Mouse (Mus musculus) ES-CJ7 (cell line): Measurements from ENCODE around the gene Matn3.

Experiments
- DNase-seq: peaks from one replicate; pipeline ENCODE4 v3.0.0; 2011; ENCODE audit warnings: low read depth, low spot score

The Matn3 gene

GRCm38 (mm10) chr12:8947714-8948464, at the start of gene Matn3:
Gene Matn3 (plus strand): TSS chr12:8947929.
- DNase-seq = peak; percentile 61

DNA sequence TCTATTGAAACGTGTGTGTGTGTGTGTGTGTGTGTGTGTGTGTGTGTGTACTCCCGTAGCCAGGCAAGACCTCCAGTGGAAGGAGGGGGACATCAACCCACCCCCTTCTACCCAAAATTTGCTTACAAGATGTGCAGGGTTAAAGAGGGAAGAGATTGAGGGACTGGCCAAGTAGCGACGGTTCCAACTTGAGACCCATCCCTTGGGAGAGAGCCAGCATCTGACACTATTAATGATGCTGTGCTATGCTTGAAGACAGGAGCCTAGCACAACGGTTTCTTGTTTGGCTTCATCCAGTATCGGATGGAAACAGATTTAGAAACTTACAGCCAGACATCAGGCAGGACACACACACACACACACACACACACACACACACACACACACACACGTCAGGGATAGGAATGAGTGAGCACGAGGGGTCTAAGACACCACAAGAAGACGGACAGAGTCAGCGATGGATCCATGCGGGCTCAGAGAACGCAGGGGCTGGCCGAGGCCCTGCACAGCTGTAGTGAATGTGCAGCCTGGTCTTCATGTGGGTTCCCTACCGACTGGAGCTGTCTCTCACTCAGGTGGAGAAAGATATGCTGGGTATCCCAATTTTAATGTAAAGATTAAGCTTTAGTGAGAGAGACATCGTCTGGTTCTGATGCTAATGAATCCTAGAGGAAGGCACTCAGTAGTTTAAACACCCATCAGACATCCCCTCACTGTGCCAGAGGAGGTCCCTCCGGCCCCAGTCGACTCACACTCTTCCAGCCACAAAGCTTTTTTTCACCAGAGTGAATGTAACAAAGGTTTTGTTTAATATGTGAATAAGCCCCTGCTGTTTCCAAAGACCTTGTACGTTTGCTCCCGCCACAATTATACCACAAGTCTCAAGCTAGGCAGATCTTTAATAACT, 48.6 kb upstream of the Matn3 start:
- DNase-seq = peak; percentile 24

DNA sequence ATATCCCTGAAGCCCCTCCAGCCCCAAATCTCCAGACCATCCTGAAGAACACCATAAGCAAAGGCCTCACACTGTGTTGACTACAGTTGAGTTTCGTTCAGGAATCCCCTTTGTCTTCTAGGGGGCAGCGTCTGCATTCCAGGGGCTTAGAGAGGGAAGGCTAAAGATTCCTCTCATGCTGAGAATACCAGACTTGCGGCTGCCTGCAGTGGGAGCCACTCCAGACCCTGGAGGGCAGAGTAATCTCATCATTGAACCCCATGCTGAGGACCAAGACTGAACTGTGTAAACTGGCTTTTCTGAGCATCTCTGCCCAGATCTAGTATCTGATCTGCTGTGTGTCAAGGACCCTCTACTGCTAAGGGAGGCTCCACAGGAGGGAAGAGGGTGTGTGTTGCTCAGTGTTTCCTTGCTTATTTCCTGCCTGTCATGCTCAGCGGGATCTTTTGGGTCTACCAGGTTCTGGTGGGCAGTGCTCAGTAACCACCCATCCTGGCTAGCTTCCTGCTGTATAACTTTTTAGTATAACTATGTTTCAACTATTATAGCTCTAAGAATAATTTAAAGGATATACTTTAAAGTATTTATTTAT, 47.5 kb upstream of the Matn3 start:
- peak; percentile 40 for DNase-seq

- DNase-seq = no peak
Measured at GRCm38 (mm10) chr12:8900919-8901663, 46.6 kb upstream of the Matn3 start.

DNA sequence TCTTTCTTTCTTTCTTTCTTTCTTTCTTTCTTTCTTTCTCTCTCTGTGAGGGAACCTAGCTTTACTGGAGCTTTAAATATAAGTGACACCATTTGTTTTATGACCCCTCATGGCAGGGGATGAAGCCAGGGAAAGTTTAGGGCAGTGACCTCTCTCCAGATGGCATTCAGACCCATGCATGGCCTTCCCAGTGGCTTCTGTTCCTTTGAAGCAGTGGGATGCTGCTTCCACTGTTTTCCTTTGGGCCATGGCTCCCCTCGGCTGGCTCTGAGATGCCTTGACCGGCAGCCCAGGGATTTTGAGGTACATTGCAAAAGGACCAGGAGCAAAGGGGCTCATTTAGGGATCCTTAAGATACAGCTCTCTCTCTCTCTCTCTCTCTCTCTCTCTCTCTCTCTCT, 45.8 kb upstream of the Matn3 start:
- DNase-seq = no peak

GRCm38 (mm10) chr12:8902479-8902878, 45.2 kb upstream of the Matn3 start:
- DNase-seq = no peak

DNA sequence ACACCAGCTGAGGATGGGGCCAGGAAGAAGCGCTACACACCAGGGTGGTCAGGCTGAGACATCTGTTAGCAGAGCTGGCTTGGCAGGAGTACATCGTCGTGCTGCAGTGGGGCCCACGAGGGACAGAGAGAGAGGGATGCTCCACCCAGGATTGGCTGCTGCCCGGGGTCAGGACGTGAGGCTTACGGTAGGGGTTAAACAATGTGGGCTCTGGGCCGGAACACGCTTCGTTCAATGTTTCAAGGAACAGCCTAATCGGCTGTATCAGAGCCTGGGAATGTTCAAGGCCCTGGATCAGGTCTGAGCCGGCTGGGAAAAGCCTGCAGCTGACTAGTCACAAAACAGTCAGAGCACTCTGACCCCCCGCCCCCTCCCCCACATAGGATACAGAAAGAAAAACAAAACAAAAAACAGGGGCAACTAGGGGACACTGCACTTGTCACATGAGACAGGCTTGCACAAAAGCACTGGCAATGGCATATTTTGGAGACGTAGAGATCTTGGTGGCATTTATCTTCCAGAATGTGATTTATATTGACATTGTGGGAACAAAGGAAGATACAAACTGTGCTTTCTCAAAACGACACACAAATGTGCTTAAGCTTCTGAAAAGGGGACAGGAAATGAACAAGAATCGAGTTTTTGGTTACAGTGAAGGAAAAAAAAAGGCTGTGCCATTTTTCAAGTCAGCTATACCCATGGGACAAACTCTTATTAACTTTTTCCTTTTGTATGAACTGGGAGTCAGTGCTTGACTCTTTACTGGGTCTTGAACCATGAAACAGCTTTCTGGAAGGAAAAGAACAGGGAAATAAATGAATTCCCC, 34.7 kb upstream of the Matn3 start:
- DNase-seq = peak; percentile 56

DNA sequence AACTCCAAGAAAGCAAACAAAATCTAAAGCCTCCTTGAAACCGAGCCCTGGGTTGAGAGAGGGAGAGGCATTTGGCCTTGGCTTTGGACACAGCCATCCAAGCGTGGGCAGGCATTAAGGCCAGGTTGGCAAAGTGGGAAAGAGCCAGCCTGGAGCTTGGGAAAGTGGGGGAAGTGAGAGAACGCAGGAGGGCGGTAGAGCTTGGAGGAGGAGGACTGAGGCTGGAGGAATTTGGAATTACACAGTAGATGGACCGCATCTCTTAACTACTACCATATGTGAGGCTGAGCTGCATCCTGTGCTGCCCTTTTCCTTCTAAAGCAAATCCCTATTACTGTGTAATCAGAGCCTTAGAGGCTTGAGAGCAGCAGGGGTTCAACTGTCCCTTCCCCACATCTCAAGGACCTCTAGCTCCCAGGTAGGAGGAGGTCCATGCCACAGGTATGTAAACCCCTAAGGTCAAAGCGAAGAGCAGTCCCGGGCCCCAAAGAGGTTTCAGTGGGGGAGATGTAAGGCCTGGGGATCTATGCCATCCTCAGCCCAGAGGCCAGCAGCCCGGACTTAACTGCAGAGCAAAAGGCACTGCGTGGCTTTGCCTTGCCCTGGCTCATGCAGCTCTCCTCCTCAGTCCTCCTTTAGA, 33.9 kb upstream of the Matn3 start:
- no peak for DNase-seq

DNA sequence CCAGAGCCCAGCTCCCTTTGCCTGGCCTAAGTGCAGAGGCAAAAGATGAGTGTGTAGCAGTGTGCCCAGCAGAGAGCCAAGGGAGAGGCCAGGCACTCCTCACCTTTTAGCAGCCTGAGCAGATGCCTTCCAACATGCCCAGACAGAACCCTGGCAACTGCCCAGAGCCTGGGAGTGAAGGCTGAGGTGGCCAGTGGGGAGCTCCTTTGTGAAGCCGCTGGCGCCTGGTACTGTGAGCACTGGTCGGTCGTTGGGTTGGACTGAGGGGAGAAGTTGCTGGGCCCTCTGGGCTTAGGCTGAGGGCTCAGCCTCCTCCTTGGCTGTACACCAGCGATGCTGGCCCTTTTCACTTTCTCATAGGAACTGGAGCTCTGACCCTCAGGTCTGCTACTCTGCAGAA, 31.4 kb upstream of the Matn3 start:
- DNase-seq = no peak

GRCm38 (mm10) chr12:8919231-8919630, 28.5 kb upstream of the Matn3 start:
- DNase-seq = no peak

DNA sequence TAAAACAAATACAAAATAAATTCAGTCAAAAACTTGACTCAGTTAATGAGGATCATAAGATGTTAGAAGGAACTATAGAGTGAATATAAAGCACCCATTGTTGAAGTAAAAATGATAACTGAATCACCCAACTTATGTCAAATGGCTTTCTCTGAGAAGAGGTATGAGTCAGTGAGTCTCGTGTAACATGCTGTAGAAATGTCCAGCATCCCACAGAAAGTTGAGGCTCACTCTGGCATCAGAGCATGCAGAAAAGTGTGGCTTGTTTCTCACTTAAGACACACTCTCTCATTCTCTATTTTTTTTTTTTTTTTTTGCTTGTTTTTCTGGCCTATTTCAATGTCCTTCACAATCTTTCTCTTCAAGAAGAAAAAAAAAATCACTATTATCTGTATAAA, 26.7 kb upstream of the Matn3 start:
- DNase-seq = no peak

- peak; percentile 98 for DNase-seq
Measured at GRCm38 (mm10) chr12:8921394-8922368, 26.0 kb upstream of the Matn3 start, which contains the start of gene Laptm4a. Gene Laptm4a (plus strand): TSS chr12:8921664.

GRCm38 (mm10) chr12:8922369-8923124, 25.2 kb upstream of the Matn3 start:
- DNase-seq = no peak

- DNase-seq = no peak
Measured at GRCm38 (mm10) chr12:8923125-8923410, 24.7 kb upstream of the Matn3 start.

GRCm38 (mm10) chr12:8923603-8924002, 24.1 kb upstream of the Matn3 start:
- no peak for DNase-seq

DNA sequence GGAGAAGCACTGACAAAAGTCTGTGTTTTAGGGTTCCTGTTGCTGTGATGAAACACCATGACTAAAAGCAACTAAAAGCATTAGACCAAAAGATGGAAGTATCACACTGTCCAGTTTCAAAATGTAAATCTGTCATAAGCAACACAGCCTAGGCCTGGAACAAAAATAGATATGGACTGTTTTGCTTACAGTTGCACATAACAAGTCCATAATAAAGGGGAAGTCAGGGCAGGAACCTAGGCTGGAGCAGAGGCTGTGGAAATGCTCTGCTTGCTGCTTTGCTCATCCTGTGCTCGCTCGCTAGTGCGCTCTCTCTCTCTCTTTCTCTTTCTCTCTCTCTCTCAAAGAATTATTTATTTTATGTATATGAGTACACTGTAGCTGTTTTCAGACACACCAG, 20.1 kb upstream of the Matn3 start:
- DNase-seq = no peak

GRCm38 (mm10) chr12:8928766-8929165, 19.0 kb upstream of the Matn3 start:
- no peak for DNase-seq

DNA sequence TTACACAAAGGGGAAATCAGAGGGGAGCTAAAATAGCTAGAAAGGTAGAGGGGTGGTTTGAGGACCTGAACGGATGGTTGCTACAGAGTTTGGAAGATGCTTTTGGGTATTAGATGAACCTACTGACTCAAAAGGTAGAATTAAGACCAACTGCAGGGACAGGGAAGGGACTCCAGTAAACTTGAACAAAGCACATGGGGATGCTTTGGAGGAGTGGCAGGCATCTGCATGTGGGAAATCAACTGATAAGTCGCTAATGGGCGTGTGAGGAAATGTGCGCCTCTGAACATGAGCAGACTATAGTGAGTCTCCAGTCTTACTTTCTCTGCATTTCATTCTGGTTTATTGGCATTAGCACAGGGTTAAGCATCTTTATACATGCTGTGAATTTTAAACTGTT, 16.6 kb upstream of the Matn3 start:
- no peak for DNase-seq

DNA sequence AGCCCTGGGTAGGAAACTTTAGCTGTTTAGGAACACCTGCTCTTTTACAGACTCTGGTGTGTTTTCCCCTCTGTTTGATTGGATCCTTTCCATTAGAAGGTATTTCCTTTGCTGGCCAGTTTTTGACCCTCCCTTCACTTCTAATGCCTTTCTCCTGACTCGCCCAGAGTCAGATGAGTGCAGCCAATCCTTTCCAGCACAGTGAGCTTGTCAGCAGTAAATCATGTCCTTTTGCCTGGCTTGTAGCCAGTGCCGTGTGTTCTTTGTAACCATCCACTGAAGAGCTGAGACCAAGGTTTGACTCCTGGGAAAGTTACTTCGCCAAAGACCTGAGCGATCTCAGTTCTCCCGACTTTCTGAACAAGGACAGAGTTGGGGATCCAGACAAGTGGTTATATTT, 12.4 kb upstream of the Matn3 start:
- DNase-seq = no peak
